Mouse (Mus musculus) heart, embryonic 13.5 days (tissue): ENCODE data around the gene Odaph. TPM values are rescaled to one million over a fixed set of nuclear protein-coding genes. Genes with fewer than 3 reads are reported as not detected.

Source experiments
- ATAC-seq: fragments of 200-750 bp; cut with Nextera tagmentation; 2 replicates; pipeline ENCODE4 v1.8.0; 2017; ENCODE audit warnings: moderate TSS enrichment; ENCODE audit not compliant: insufficient number of reproducible peaks, low FRiP score, low TSS enrichment; ENCODE audit errors: extremely low read depth
- H3K27ac ChIP-seq: fragments of 300-500 bp; sonication (generic); replicated peaks from 2 replicates; pipeline ENCODE4 v1.5.1; 2015; ENCODE audit warnings: moderate library complexity, mild to moderate bottlenecking, inconsistent platforms
- H3K27me3 ChIP-seq: fragments of 300-500 bp; sonication (generic); replicated peaks from 2 replicates; pipeline ENCODE4 v1.6.1; 2015; ENCODE audit warnings: mild to moderate bottlenecking, inconsistent platforms
- H3K36me3 ChIP-seq: fragments of 300-500 bp; sonication (generic); 2 replicates; pipeline ENCODE4 v1.6.1; 2015; ENCODE audit warnings: mild to moderate bottlenecking, inconsistent platforms
- H3K4me1 ChIP-seq: fragments of 300-500 bp; sonication (generic); 2 replicates; pipeline ENCODE4 v1.6.1; 2015; ENCODE audit warnings: inconsistent platforms
- H3K4me2 ChIP-seq: fragments of 300-500 bp; sonication (generic); 2 replicates; pipeline ENCODE4 v1.6.1; 2015; ENCODE audit warnings: inconsistent platforms, mild to moderate bottlenecking, moderate library complexity
- H3K4me3 ChIP-seq: fragments of 300-500 bp; sonication (generic); 2 replicates; pipeline ENCODE4 v1.5.1; 2015; ENCODE audit warnings: moderate library complexity, mild to moderate bottlenecking, inconsistent platforms
- H3K9ac ChIP-seq: fragments of 300-500 bp; sonication (generic); 2 replicates; pipeline ENCODE4 v1.6.1; 2015; ENCODE audit warnings: inconsistent platforms, mild to moderate bottlenecking, moderate library complexity
- H3K9me3 ChIP-seq: fragments of 300-500 bp; sonication (generic); 2 replicates; pipeline ENCODE4 v1.6.1; 2016; ENCODE audit warnings: inconsistent platforms
- WGBS: fragments of 180-500 bp; shearing (Covaris S2); methylation state at CpG from one replicate; pipeline ENCODE4 v1.1.7; 2015; ENCODE audit warnings: mixed read lengths; 5-methylcytosine and 5-hydroxymethylcytosine counted together
- polyA plus RNA-seq: library from polyadenylated mRNA; unstranded; fragments of >200 nt; fragmentation: Nextera tagmentation; extraction: Ambion mirVana; gene quantifications from 2 replicates; pipeline ENCODE4 v1.2.1, GENCODE M21; 2015

Gene Odaph
- polyA plus RNA-seq, 1 experiment from 2014 or later = not detected

DNA sequence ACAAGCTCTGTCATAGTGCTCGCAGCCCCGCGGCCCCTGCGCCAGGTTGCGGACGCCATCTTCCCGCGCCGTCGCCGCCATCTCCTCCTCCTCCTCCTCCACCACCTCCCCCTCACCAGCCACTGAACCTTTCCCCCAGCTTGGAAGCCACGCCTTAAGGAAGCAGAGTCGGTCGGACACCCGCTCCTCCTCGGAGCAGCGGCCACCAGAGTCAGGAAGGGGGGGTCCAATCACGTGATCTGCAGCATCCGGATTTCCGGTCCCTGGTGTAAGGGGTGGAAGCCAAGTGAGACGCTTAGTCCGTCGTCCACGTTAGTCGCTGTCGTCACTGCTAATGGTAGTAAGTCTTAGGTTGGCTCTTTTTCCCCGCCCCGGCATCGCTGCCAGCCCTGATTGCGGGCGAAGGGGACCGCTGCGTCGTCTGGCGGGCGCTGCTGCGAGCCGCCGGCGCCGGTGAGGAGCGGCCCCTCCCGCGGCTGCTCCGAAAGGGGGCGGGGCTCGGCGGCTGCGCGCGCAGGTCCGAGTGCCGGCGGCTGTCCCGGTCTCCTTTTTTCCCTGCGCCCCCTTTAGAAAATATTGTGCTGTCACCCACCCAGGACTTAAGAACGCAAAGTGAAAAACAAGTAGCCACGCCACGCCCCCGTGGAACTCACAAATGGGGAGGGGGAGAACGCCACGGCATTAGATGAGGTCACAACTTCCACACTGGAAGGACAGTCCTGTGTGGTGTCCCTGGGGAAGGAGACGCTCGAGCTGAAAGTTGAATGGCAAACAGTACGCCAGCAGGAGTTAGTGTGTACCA is 24.4 kb upstream of the Odaph start, which contains the start of gene Rchy1:
Rchy1 (minus strand) TSS at position 430 of the 802 bp plus-strand sequence.
- under 1% methylated on average over 64 of the region's 65 CpGs for WGBS
- H3K4me3 ChIP-seq = peak within 1 kb of the TSS; percentile 88
- peaks cover 39% of the 10 kb centered on the region for H3K4me1 ChIP-seq
- peak; percentile 95 for ATAC-seq
- peaks cover 13% of the 10 kb centered on the region for H3K36me3 ChIP-seq
- H3K9me3 ChIP-seq = no peaks in the 10 kb centered on the region
- peak within 1 kb of the TSS; percentile 77 for H3K4me2 ChIP-seq
- H3K27me3 ChIP-seq = no peaks in the 10 kb centered on the region
- peak within 1 kb of the TSS; percentile 99 for H3K27ac ChIP-seq
- peak within 1 kb of the TSS; percentile 89 for H3K9ac ChIP-seq

DNA sequence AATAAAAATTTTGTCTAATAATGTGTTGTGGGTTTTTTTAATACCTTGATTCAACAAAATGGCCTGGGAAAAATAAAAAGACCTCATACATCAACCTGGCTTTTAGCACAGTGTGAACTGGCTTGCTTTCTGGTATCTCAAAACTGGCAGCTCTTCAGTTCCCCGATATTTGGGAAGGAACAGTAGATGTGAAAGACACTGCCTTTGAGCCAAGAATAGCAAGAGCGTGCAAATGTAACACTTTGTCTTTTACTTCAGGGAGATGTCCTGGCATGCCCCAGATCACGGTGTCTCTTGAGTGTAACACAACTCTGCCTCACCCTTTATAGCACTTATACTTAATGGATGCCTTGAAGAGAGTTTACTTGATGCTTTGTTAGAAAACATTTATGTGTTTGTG is 15.2 kb upstream of the Odaph start:
- Histone ChIP-seq H3K4me2 (no peak overlapping the region), H3K9ac (no peak overlapping the region), H3K9me3 (no peaks in the 10 kb centered on the region), H3K27ac (no peak overlapping the region), H3K36me3 (peaks cover 9% of the 10 kb centered on the region; the same call in 1 of the 2 replicates), H3K27me3 (no peaks in the 10 kb centered on the region), H3K4me1 (no peaks in the 10 kb centered on the region), H3K4me3 (no peak overlapping the region)
- no peak for ATAC-seq
- WGBS = 79% methylated on average over 3 of the region's 3 CpGs

DNA sequence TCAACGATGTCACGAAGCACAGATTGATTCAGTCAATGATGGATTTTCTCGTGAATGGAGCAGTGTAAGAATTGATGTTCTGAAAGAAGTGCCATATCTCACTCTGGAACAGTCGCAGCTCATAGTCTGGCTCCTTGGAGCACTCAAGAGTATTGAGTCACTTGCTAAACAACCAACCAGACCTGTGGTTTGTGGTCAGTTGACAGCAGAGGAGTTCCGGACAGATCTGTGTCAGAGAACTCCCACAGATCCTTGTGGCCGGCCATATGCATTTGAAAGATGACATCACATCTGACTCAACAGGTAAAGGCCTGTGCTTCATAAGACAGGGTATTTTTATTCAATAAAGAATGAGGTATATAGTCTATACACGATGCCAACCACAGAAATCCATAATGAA is 13.3 kb upstream of the Odaph start:
- Histone ChIP-seq H3K4me2 (no peak overlapping the region), H3K9me3 (no peaks in the 10 kb centered on the region), H3K9ac (no peak overlapping the region), H3K27ac (no peak overlapping the region), H3K4me1 (no peaks in the 10 kb centered on the region), H3K4me3 (no peak overlapping the region), H3K36me3 (peaks cover 6% of the 10 kb centered on the region; the same call in 1 of the 2 replicates), H3K27me3 (no peaks in the 10 kb centered on the region)
- no peak for ATAC-seq
- WGBS = 86% methylated on average over 7 of the region's 7 CpGs

DNA sequence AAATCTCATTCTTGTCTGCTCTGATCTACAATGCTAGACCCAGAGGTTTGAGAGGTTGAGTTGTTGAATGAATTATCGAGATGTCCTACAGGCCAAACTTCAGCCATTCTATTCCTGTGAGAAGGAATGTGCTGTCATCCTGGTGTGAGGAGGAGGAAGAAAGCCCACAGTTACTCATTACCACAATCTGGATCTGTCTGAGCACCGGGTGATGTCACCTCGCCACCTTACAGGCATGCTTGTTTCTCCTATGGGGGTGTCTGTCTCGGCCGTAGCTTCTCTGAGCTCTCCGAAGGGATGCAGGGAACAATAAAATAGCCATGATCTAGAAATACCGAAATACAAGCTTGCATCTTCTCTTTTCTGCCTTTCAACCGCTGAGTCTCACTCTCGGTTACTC is 11.5 kb upstream of the Odaph start:
- WGBS = 79% methylated on average over 9 of the region's 9 CpGs
- no peaks in the 10 kb centered on the region for H3K36me3 ChIP-seq
- H3K9me3 ChIP-seq = no peaks in the 10 kb centered on the region
- H3K9ac ChIP-seq = no peak overlapping the region
- H3K4me2 ChIP-seq = no peak overlapping the region
- no peaks in the 10 kb centered on the region for H3K27me3 ChIP-seq
- H3K27ac ChIP-seq = no peak overlapping the region
- H3K4me3 ChIP-seq = no peak overlapping the region
- no peak for ATAC-seq
- H3K4me1 ChIP-seq = no peaks in the 10 kb centered on the region

DNA sequence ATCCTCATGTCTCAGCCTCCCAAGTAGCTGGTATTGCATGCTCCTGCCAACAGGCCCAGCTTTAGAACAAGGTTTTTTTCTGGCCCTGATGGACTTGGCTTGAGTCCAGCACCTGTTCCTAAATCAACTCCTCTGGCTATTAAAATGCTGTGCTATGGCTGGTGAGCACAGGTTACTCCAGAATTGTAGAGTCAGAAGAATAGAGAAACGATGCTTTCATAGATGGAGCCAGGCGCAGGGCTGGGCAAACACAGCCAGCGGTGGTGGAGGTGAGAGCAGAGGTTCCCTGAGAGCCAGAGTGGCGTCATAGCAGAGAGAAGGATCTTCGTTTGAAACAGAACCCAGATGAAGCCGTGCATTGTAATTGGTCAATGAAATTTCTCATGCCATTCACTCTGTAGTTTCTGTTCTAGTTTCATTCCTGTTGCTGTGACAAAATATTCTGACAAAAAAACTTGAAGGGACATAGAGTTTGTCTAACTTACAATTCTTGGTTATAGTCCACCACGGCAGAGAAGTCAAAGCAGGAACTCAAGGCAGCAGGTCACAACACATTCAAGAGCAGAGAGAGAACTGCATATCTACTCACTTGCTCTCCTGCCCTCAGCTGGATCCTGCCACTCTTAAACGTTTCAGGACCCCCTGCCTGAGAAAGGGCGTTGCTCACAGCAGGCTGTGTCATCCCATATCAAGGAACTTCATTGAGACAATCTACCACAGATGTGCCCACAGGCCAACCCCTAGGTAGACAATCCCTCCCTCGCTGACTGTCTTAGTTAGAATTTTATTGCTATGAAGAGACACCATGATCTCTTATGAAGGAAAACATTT is 10.5 kb upstream of the Odaph start:
- H3K27ac ChIP-seq = no peak overlapping the region
- H3K4me2 ChIP-seq = no peak overlapping the region
- no peak overlapping the region for H3K4me3 ChIP-seq
- H3K4me1 ChIP-seq = no peaks in the 10 kb centered on the region
- H3K27me3 ChIP-seq = no peaks in the 10 kb centered on the region
- H3K36me3 ChIP-seq = no peaks in the 10 kb centered on the region
- no peaks in the 10 kb centered on the region for H3K9me3 ChIP-seq
- no peak overlapping the region for H3K9ac ChIP-seq
- WGBS = 73% methylated on average over 10 of the region's 10 CpGs
- no peak for ATAC-seq

DNA sequence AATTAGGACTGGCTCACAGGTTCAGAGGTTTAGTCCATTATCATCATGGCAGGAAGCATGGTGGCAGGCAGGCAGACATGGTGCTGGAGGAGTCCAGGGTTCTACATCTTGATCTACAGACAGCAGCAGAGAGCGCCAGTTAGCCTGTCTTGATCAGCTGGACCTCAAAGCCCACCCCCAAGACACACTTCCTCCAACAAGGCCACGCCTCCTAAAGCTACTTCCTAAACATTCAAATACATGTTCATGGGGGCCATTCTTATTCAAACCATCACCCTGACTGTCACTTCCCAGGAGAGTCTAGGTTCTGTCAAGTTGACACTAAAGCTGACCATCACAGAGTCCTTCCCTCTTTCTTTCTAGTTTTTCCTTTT is 9.9 kb upstream of the Odaph start:
- Histone ChIP-seq H3K36me3 (no peaks in the 10 kb centered on the region), H3K4me3 (no peak overlapping the region), H3K4me2 (no peak overlapping the region), H3K9me3 (no peaks in the 10 kb centered on the region), H3K27me3 (no peaks in the 10 kb centered on the region), H3K9ac (no peak overlapping the region), H3K27ac (no peak overlapping the region), H3K4me1 (no peaks in the 10 kb centered on the region)
- no peak for ATAC-seq
- 66% methylated on average over 2 of the region's 2 CpGs for WGBS

DNA sequence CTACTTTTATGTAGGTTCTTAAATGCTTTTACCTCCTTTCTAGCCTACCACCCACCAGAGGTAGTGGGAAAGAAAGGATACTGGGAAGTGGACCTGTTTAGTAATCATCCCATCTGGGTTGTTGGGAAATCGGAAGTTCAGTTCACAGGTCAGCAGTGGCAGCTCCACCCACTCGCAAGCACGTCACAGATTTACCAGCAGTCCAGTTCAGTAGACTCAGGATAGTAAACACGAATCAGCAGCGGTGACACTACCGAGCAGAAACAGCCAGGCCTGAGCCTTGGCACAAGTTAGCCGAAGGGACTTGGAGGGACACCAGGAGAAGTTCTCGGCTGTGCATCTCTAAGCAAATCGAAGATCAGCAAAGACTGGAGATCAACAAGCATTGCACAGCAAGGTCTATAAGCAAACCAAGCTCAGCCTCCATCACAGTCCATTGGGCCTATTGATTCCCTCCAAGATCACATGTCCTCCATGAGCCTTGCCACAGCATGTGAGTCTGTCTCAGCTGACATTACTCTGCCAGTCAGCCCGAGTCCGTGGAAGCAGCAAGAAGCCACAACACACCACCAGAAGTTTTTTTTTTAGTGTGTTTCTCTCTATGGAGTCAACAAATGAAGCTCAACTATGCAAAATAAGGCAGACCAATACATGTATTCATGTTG is 6.0 kb upstream of the Odaph start:
- 82% methylated on average over 11 of the region's 11 CpGs for WGBS
- Histone ChIP-seq H3K36me3 (no peaks in the 10 kb centered on the region), H3K27me3 (no peaks in the 10 kb centered on the region), H3K9ac (no peak overlapping the region), H3K9me3 (no peaks in the 10 kb centered on the region), H3K4me1 (no peaks in the 10 kb centered on the region), H3K4me2 (no peak overlapping the region), H3K4me3 (no peak overlapping the region), H3K27ac (no peak overlapping the region)
- no peak for ATAC-seq

DNA sequence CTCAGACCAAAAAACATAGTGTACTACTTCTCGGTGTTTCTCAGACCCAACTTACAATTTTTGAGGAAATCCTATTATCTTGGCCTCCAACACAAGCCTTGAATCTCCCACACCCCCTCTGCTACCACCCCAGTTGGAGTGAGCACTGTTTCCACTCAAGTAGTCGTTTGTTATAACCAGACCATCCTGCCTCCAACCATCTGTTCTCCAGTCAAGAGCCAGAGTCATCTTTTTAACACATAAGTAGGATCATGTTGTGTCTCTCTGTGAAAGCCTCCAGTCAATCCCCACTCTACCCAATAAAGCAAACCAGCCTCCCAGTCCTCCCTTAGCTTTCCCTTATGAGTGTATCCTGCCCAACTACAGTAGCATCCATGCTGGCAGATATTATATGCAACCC is 3.8 kb upstream of the Odaph start:
- no peak overlapping the region for H3K27ac ChIP-seq
- no peaks in the 10 kb centered on the region for H3K36me3 ChIP-seq
- H3K9ac ChIP-seq = no peak overlapping the region
- no peak for ATAC-seq
- no peak overlapping the region for H3K4me3 ChIP-seq
- no peaks in the 10 kb centered on the region for H3K27me3 ChIP-seq
- no peaks in the 10 kb centered on the region for H3K9me3 ChIP-seq
- no peak overlapping the region for H3K4me2 ChIP-seq
- no peaks in the 10 kb centered on the region for H3K4me1 ChIP-seq
- WGBS = 68% methylated on average over 2 of the region's 2 CpGs

DNA sequence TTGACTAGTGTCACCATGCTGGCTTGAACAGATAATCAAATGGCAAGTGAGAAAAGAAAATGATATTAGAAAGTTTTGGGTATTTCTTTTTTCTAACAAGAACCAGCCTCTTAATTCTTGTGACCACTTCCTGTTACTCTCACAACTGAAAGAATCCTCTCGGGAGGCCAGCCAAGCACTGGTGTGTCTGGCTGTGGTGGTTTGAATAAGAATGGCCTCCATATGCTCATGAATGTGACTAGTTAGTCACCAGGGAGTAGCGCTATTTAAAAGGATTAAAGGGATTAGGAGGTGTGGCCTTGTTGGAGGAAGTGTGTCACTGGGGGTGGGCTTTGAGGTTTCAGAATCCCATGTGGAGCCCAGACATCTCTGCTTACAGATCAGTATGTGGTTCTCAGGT is 1.6 kb upstream of the Odaph start:
- Histone ChIP-seq H3K27ac (no peak overlapping the region), H3K36me3 (no peaks in the 10 kb centered on the region), H3K4me3 (no peak overlapping the region), H3K9me3 (no peaks in the 10 kb centered on the region), H3K4me2 (no peak overlapping the region), H3K9ac (no peak overlapping the region), H3K27me3 (no peaks in the 10 kb centered on the region), H3K4me1 (no peaks in the 10 kb centered on the region)
- no peak for ATAC-seq
- 70% methylated on average over 2 of the region's 2 CpGs for WGBS

DNA sequence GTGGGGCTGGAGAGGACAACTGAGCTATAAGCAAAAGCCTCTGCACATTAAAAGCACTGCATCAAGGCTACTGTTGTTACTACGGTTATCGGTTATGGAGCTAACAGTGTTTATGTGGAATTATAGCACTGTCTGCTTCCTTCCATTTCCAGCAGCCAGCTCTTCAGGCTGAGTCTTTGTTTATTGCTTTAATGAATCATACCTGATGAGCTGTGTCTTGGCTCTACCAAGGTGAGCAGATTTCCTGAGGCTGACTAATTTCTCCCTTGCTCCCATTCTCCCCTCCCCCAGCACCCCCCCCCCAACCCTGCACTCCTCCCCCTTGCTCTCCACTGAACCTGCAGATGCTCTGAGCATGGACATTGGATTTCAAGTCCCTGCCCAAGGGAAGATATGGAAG is 524 bp downstream of the Odaph start:
- Histone ChIP-seq H3K27me3 (no peaks in the 10 kb centered on the region), H3K4me1 (no peaks in the 10 kb centered on the region), H3K4me3 (no peak overlapping the region), H3K9ac (no peak overlapping the region), H3K4me2 (no peak overlapping the region), H3K36me3 (no peaks in the 10 kb centered on the region), H3K9me3 (no peaks in the 10 kb centered on the region), H3K27ac (no peak overlapping the region)
- 83% methylated on average over 2 of the region's 2 CpGs for WGBS
- no peak for ATAC-seq

DNA sequence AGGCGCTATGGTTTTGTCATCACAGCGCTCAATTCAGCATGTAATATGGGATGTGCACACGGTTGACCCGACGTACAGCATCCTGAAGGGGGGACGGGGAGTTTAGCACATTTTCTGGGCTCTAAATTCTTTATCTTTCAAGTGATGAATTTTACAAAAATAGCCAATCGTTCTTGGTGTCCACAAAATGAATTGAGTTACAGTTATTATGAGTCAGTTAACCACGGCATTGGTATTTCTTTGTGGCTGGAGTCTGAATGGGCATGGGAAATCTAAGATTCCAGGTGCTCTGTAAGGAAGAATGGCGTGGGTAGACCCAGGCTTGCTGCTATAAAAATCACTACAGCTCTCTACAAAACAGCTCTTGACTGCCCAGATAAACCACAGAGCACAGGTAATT is 2.0 kb downstream of the Odaph start:
- WGBS = 76% methylated on average over 9 of the region's 9 CpGs

More for the DNA sequence above, 2.0 kb downstream of the Odaph start:
- Histone ChIP-seq H3K4me1 (no peaks in the 10 kb centered on the region), H3K36me3 (no peaks in the 10 kb centered on the region), H3K27ac (no peak overlapping the region), H3K4me2 (no peak overlapping the region), H3K27me3 (no peaks in the 10 kb centered on the region), H3K4me3 (no peak overlapping the region), H3K9ac (no peak overlapping the region), H3K9me3 (no peaks in the 10 kb centered on the region)
- no peak for ATAC-seq
